Mouse (Mus musculus): ENCODE measurements around the gene Sycp2l. TPM values are rescaled to one million over a fixed set of nuclear protein-coding genes. Genes with fewer than 3 reads are reported as not detected.
"Not testable (repeated sequence)": the region's sequence is repeated elsewhere in the genome, so short reads cannot be mapped to it uniquely, and the experiment has no call there.

The Sycp2l gene
- polyA plus RNA-seq, 1 experiment from 2014 or later, result not detected

DNA sequence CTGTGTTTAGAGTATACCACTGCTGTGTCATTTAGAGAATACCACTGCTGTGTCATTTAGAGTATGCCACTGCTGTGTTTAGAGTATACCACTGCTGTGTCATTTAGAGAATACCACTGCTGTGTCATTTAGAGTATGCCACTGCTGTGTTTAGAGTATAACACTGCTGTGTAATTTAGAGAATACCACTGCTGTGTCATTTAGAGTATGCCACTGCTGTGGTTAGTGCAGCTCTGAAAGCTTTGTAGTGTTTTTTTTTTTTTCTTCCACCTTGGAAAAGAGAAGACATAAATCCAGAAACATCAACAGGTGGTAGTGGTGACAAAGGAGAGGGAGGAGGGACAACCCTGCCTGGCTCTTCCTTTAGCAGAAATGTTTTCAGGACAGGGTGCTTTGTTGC, 91.5 kb downstream of the Sycp2l start:
- H3K27me3 ChIP-seq; H3K4me3 ChIP-seq (replicated peaks); ATAC-seq (ENCODE audit: insufficient number of reproducible peaks, low FRiP score, low TSS enrichment, low read depth); H3K9ac ChIP-seq; H3K4me1 ChIP-seq; H3K36me3 ChIP-seq; H3K4me2 ChIP-seq (replicated peaks); H3K9me3 ChIP-seq (replicated peaks); H3K27ac ChIP-seq (replicated peaks): not testable (repeated sequence)

DNA sequence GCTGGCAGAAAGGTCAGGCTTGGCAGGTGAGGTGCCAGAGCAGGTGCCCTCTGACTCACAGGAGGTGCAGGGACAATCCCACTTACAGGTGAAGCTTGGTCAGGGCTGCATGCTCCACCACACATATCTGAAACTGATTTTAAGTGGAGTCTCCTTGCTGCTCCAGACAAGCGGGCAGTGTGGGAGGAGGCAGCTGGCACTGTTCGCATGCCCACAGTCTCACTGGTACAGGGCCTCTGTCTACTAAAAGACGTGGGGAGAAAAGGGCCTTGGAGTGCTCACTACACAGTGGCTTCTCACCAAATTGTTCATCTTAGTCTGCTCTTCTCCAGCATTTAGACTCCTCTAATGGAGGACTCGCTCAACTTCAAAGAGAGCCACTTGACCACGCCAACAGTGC, 92.1 kb downstream of the Sycp2l start:
- no peaks in the 10 kb centered on the region for H3K9me3 ChIP-seq (replicated peaks)
- H3K27me3 ChIP-seq, result no peaks in the 10 kb centered on the region
- no peak overlapping the region for H3K4me2 ChIP-seq (replicated peaks)
- no peaks in the 10 kb centered on the region for H3K36me3 ChIP-seq
- no peak overlapping the region for H3K9ac ChIP-seq
- H3K4me1 ChIP-seq, result no peaks in the 10 kb centered on the region
- ATAC-seq (ENCODE audit: insufficient number of reproducible peaks, low FRiP score, low TSS enrichment, low read depth), result no peak
- 87% methylated on average over 5 of the region's 5 CpGs for WGBS
- H3K27ac ChIP-seq (replicated peaks), result no peak overlapping the region
- H3K4me3 ChIP-seq (replicated peaks), result no peak overlapping the region

DNA sequence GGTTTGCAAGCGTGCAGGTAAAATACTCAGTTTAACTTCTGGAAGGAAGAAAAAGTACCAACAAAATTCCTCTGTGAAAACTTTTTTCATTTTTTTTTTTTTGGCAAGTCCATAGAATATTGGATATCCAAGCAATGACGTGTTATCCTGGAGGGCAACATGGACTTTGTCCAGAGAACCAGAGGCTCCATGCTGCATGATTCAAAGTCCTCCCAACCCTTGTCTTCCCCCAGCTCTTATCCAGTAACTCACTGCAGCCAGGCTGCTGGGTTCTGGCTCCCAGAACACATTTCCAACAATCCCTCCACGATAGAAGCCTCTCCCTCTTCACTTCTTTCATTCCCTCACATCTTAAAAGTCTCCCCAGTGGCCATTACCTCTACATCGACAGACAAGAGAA, 97.2 kb downstream of the Sycp2l start:
- Histone ChIP-seq H3K27me3 (no peaks in the 10 kb centered on the region), H3K9me3 (replicated peaks) (no peaks in the 10 kb centered on the region), H3K9ac (no peak overlapping the region), H3K4me1 (peaks cover 7% of the 10 kb centered on the region; the same call in 1 of the 2 replicates), H3K4me2 (replicated peaks) (no peak overlapping the region), H3K27ac (replicated peaks) (no peak overlapping the region), H3K36me3 (no peaks in the 10 kb centered on the region), H3K4me3 (replicated peaks) (no peak overlapping the region)
- 61% methylated on average over 4 of the region's 4 CpGs for WGBS
- no peak for ATAC-seq (ENCODE audit: insufficient number of reproducible peaks, low FRiP score, low TSS enrichment, low read depth)

DNA sequence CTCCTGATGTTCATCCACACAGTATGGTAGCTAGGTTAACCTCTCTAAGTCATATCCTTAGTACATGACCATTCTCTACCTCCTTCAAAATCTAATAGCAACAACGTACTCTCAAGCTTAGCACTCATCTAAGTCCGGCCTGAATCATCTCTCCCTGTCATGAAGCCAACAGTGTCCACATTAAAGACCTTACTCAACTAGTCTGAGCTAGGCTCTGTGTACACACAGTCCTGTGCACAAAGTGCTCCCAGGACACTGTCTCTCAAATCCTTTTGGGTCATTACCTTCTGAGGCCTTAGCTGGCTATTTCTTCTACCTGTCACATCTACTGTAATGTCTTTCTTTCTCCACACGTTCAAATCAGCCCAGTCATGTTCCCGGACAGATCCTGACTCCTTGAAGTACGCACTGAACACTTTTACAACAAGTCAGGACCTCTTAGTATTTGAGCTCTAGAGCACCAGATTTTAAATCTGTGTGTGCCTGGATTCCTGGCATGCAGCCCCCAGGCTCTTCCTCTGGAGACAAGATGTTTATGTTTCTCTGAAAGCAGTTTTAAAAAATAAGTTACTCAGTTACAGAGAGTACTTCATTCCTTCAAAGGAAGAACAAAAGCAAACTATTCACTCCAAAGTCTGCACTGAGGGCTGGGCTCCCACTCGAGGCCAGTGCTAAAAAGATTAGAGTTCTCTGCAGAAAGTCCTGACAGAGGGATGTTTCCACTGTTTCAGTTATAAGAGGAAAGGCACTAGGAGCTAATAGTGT, 98.6 kb downstream of the Sycp2l start:
- Histone ChIP-seq H3K9me3 (replicated peaks) (no peaks in the 10 kb centered on the region), H3K27ac (replicated peaks) (0 out of 2 replicates have a peak overlapping the region, but pooled peaks have one; percentile 4), H3K4me3 (replicated peaks) (no peak overlapping the region), H3K27me3 (no peaks in the 10 kb centered on the region), H3K4me1 (peaks cover 7% of the 10 kb centered on the region; the same call in 1 of the 2 replicates), H3K9ac (no peak overlapping the region), H3K36me3 (no peaks in the 10 kb centered on the region), H3K4me2 (replicated peaks) (no peak overlapping the region)
- 50% methylated on average over 6 of the region's 6 CpGs for WGBS
- ATAC-seq (ENCODE audit: insufficient number of reproducible peaks, low FRiP score, low TSS enrichment, low read depth), result no peak

DNA sequence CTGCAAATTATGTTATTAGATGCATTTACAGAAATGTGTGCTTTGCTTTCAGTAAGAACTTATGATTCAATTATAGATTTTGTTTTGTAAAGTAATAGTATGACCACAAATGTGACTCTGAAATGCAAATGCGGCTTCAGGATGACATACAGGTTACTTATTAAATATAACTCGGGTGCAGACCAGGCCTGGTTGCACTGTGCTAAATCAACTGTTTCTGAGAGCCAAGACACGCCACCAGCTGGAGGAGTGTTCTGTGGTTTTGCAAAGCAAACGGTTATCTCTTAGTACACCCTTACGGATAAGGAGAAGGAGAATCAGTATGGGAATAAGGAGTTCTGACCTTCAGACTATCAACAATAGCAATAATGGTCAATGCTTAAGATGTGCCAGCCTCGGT, 101.6 kb downstream of the Sycp2l start:
- H3K9ac ChIP-seq, result no peak overlapping the region
- peaks cover 7% of the 10 kb centered on the region; the same call in 1 of the 2 replicates for H3K4me1 ChIP-seq
- no peak overlapping the region for H3K4me2 ChIP-seq (replicated peaks)
- H3K27ac ChIP-seq (replicated peaks), result no peak overlapping the region
- WGBS, result 74% methylated on average over 6 of the region's 6 CpGs
- no peaks in the 10 kb centered on the region for H3K36me3 ChIP-seq
- H3K4me3 ChIP-seq (replicated peaks), result no peak overlapping the region
- no peaks in the 10 kb centered on the region for H3K27me3 ChIP-seq
- ATAC-seq (ENCODE audit: insufficient number of reproducible peaks, low FRiP score, low TSS enrichment, low read depth), result no peak
- no peaks in the 10 kb centered on the region for H3K9me3 ChIP-seq (replicated peaks)

DNA sequence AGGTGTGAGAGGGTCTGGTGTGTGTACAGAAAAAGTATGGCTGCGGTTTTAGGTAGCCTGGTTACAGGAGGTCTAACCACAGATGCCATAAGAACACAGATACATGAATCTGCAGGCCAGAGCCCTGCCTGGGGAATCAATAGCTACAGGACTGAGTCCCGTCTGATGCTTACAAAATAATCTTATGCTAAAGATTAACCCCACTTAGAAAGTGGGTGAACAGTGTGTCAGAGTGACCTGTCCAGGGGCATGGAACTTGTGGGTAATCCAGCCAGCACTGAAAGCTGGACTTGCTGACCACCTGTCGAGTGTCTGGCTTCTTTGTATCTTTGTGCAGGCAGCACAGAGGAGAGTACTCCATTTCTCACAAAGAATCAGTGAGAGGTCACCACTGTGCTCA, 102.1 kb downstream of the Sycp2l start:
- H3K27ac ChIP-seq (replicated peaks), result no peak overlapping the region
- H3K9ac ChIP-seq, result no peak overlapping the region
- no peaks in the 10 kb centered on the region for H3K27me3 ChIP-seq
- 77% methylated on average over 3 of the region's 3 CpGs for WGBS
- no peak overlapping the region for H3K4me2 ChIP-seq (replicated peaks)
- ATAC-seq (ENCODE audit: insufficient number of reproducible peaks, low FRiP score, low TSS enrichment, low read depth), result no peak
- peaks cover 7% of the 10 kb centered on the region; the same call in 1 of the 2 replicates for H3K4me1 ChIP-seq
- H3K9me3 ChIP-seq (replicated peaks), result no peaks in the 10 kb centered on the region
- H3K4me3 ChIP-seq (replicated peaks), result no peak overlapping the region
- H3K36me3 ChIP-seq, result no peaks in the 10 kb centered on the region

DNA sequence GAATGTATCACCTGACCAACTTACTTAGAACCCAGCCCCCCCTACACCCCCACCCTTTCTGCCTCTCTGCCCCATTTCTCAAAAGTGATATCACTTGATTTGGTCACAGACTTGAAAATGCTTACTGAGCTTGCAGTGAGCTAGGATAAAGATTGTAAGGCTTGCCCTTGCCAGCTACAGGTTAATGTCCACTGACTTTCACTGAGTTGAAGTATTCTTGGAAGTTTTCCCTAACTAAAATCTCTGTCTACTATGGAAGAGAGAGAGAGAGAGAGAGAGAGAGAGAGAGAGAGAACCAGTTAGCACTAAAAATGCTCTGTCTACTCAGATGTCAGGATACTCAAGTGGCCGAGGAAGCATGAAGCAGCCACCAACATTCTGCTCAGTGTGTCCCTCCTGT, 104.9 kb downstream of the Sycp2l start:
- Histone ChIP-seq H3K4me1 (no peaks in the 10 kb centered on the region), H3K9ac (no peak overlapping the region), H3K27me3 (no peaks in the 10 kb centered on the region), H3K27ac (replicated peaks) (no peak overlapping the region), H3K4me3 (replicated peaks) (no peak overlapping the region), H3K36me3 (no peaks in the 10 kb centered on the region), H3K9me3 (replicated peaks) (no peaks in the 10 kb centered on the region; the same call in 1 of the 2 replicates), H3K4me2 (replicated peaks) (no peak overlapping the region)
- WGBS, result 35% methylated on average over 1 of the region's 1 CpGs
- ATAC-seq (ENCODE audit: insufficient number of reproducible peaks, low FRiP score, low TSS enrichment, low read depth), result no peak

DNA sequence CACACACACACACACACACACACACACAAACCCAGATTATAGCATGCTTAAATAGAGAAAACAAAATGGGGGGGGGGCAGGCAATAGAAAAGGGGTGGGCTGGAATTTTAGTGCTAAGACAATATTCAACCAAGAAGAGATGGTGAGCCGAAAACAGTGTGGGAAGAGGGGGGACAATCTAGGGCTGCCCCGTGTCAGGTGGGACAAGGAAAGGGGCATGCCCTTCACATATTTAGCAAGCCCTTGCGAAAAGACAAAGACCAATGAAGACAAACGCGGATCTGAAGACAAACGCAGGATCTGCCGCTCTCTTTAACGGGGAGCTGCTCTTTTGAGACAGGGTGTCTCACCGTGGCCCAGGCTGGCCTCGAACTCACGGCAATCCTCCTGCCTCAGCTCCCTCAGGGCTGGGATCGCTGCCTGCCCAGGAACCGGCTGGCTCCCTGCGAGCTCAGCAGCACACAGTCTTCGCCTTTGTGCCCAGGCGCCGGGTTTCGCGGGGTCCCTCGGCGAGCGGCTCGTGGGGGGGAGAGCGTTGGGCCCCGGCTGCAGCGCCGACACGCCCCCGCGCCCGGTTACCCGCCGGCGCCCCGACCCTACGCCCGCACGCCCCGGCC, 105.7 kb downstream of the Sycp2l start:
- no peak overlapping the region for H3K27ac ChIP-seq (replicated peaks)
- no peaks in the 10 kb centered on the region for H3K4me1 ChIP-seq
- no peaks in the 10 kb centered on the region for H3K27me3 ChIP-seq
- WGBS, result 2% methylated on average over 39 of the region's 39 CpGs
- H3K4me3 ChIP-seq (replicated peaks), result peak overlapping the region; percentile 59
- no peaks in the 10 kb centered on the region; the same call in 1 of the 2 replicates for H3K9me3 ChIP-seq (replicated peaks)
- H3K4me2 ChIP-seq (replicated peaks), result peak overlapping the region; percentile 77
- H3K9ac ChIP-seq, result peak overlapping the region; percentile 23; the same call in 1 of the 2 replicates
- H3K36me3 ChIP-seq, result no peaks in the 10 kb centered on the region
- no peak; the same call in 1 of the 2 replicates for ATAC-seq (ENCODE audit: insufficient number of reproducible peaks, low FRiP score, low TSS enrichment, low read depth)

DNA sequence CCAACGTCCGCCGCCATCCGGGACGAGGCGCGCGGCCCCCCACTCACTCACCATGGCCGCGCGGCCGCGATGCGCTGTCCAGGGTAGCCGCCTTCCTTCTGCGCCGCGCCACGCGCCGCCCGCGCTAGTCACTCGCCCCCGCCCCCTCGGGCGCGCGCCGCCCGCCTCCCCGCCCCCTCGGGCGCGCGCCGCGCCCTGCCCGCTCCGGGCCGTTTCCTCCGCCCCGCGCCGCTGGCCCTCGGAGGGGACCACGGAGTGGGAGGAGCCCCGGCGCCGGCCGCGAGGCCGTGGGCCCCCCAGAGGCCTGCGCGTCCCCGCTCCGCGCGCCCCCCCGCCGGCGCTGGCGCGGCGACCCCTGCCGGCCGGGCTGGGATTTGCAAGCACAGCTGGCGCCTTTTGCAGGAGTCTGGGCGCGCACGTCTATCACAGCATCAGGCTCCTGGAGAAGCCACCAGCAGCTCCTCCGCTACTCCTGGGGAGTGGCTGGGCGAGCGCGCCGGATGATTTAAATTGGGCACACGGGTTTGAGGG, 106.3 kb downstream of the Sycp2l start, which contains the start of gene Elovl2:
TSS of gene Elovl2 (minus strand) at position 102 of the 531 bp plus-strand sequence.
- no peaks in the 10 kb centered on the region for H3K4me1 ChIP-seq
- no peaks in the 10 kb centered on the region for H3K27me3 ChIP-seq
- WGBS, result 2% methylated on average over 71 of the region's 77 CpGs
- no peak within 1 kb of the TSS for H3K27ac ChIP-seq (replicated peaks)
- peak; percentile 91 for ATAC-seq (ENCODE audit: insufficient number of reproducible peaks, low FRiP score, low TSS enrichment, low read depth)
- H3K36me3 ChIP-seq, result no peaks in the 10 kb centered on the region
- H3K4me2 ChIP-seq (replicated peaks), result peak within 1 kb of the TSS; percentile 77
- no peaks in the 10 kb centered on the region; the same call in 1 of the 2 replicates for H3K9me3 ChIP-seq (replicated peaks)
- H3K9ac ChIP-seq, result peak within 1 kb of the TSS; percentile 23; the same call in 1 of the 2 replicates
- peak within 1 kb of the TSS; percentile 59 for H3K4me3 ChIP-seq (replicated peaks)

Data from embryonic facial prominence, embryonic 15.5 days (tissue).